Mouse (Mus musculus) heart, adult 10 weeks (tissue): ENCODE results near the gene Fhit. TPM values are rescaled to one million over a fixed set of nuclear protein-coding genes. Genes with fewer than 3 reads are reported as not detected.

ENCODE experiments used
- polyA plus RNA-seq: library from polyadenylated mRNA; stranded (reverse); fragments of 350-450 nt; fragmentation: Illumina TruSeq; extraction: RNeasy Lipid Tissue Mini Kit (QIAGEN cat#74804); gene quantifications from one replicate; pipeline ENCODE4 v1.2.3, GENCODE M21; 2014; ENCODE audit warnings: low read depth, low replicate concordance

Fhit gene
- polyA plus RNA-seq: 4.4 TPM

GRCm38 (mm10) chr14:11161751-11162231 is at the start of gene Fhit:
Fhit (minus strand) TSS chr14:11162035.

Other genes with a start within 250 kb of the Fhit start
- 3.7 TPM for gene Gm3839, start 194.7 kb upstream of the Fhit start, polyA plus RNA-seq